Mouse (Mus musculus) neural tube, embryonic 11.5 days (tissue): ENCODE data around the gene Rnf212b. TPM values are rescaled to one million over a fixed set of nuclear protein-coding genes. Genes with fewer than 3 reads are reported as not detected.

Source experiments
- ATAC-seq: fragments of 200-750 bp; cut with Nextera tagmentation; 2 replicates; pipeline ENCODE4 v1.8.0; 2017; ENCODE audit warnings: moderate number of reproducible peaks, mild to moderate bottlenecking, moderate TSS enrichment, moderate library complexity; ENCODE audit not compliant: insufficient read depth, low FRiP score, low TSS enrichment
- DNase-seq: peaks from one replicate; pipeline ENCODE4 v3.0.0-alpha.2; 2015; ENCODE audit warnings: low spot score
- H3K27ac ChIP-seq: fragments of 300-500 bp; sonication (generic); 2 replicates; pipeline ENCODE4 v1.5.1; 2014; ENCODE audit warnings: low read depth, mild to moderate bottlenecking, low read length
- H3K27me3 ChIP-seq: fragments of 300-500 bp; sonication (generic); 2 replicates; pipeline ENCODE4 v1.6.1; 2014; ENCODE audit warnings: mild to moderate bottlenecking, low read length, mixed read lengths; ENCODE audit not compliant: control insufficient read depth, insufficient read depth
- H3K36me3 ChIP-seq: fragments of 300-500 bp; sonication (generic); 2 replicates; pipeline ENCODE4 v1.6.1; 2014; ENCODE audit warnings: mild to moderate bottlenecking, low read length, moderate library complexity, mixed read lengths; ENCODE audit not compliant: control insufficient read depth, insufficient read depth
- H3K4me1 ChIP-seq: fragments of 300-500 bp; sonication (generic); 2 replicates; pipeline ENCODE4 v1.6.1; 2014; ENCODE audit warnings: low read length, mixed read lengths; ENCODE audit not compliant: control insufficient read depth, insufficient read depth
- H3K4me2 ChIP-seq: fragments of 300-500 bp; sonication (generic); 2 replicates; pipeline ENCODE4 v1.6.1; 2014; ENCODE audit warnings: low read depth, mild to moderate bottlenecking, moderate library complexity
- H3K4me3 ChIP-seq: fragments of 300-500 bp; sonication (generic); 2 replicates; pipeline ENCODE4 v1.5.1; 2014; ENCODE audit warnings: low read depth, low read length
- H3K9ac ChIP-seq: fragments of 300-500 bp; sonication (generic); 2 replicates; pipeline ENCODE4 v1.6.1; 2014; ENCODE audit warnings: mild to moderate bottlenecking, low read length
- H3K9me3 ChIP-seq: fragments of 300-500 bp; sonication (generic); 2 replicates; pipeline ENCODE4 v1.6.1; 2016; ENCODE audit warnings: low read length; ENCODE audit not compliant: control insufficient read depth
- WGBS: fragments of 180-500 bp; shearing (Covaris S2); extraction: QIAGEN DNeasy Blood & Tissue Kit; methylation state at CpG from one replicate; pipeline ENCODE4 v1.1.7; 2014; 5-methylcytosine and 5-hydroxymethylcytosine counted together
- polyA plus RNA-seq: library from polyadenylated mRNA; unstranded; fragments of >200 nt; fragmentation: Nextera tagmentation; extraction: Ambion mirVana; gene quantifications from 2 replicates; pipeline ENCODE4 v1.2.1, GENCODE M21; 2014

Rnf212b gene
- polyA plus RNA-seq, 1 experiment from 2014 or later: not detected

- Histone ChIP-seq H3K9me3 (no peaks in the 10 kb centered on the region), H3K27ac (no peak overlapping the region), H3K9ac (no peak overlapping the region), H3K4me1 (no peaks in the 10 kb centered on the region), H3K36me3 (no peaks in the 10 kb centered on the region), H3K4me2 (no peak overlapping the region), H3K27me3 (no peaks in the 10 kb centered on the region), H3K4me3 (no peak overlapping the region)
- 73% methylated on average over 6 of the region's 6 CpGs for WGBS
- ATAC-seq (no peak), DNase-seq (no peak)
These were observed 21.8 kb upstream of the Rnf212b start for GRCm38 (mm10) chr14:54792166-54792565.

GRCm38 (mm10) chr14:54793351-54793750 is 20.6 kb upstream of the Rnf212b start:
- H3K36me3 ChIP-seq: no peaks in the 10 kb centered on the region
- H3K4me2 ChIP-seq: no peak overlapping the region
- H3K27me3 ChIP-seq: no peaks in the 10 kb centered on the region
- no peaks in the 10 kb centered on the region for H3K9me3 ChIP-seq
- ATAC-seq: no peak
- no peak overlapping the region for H3K4me3 ChIP-seq
- H3K27ac ChIP-seq: no peak overlapping the region
- no peak overlapping the region for H3K9ac ChIP-seq
- no peak for DNase-seq
- WGBS: 80% methylated on average over 1 of the region's 1 CpGs
- H3K4me1 ChIP-seq: no peaks in the 10 kb centered on the region

DNA sequence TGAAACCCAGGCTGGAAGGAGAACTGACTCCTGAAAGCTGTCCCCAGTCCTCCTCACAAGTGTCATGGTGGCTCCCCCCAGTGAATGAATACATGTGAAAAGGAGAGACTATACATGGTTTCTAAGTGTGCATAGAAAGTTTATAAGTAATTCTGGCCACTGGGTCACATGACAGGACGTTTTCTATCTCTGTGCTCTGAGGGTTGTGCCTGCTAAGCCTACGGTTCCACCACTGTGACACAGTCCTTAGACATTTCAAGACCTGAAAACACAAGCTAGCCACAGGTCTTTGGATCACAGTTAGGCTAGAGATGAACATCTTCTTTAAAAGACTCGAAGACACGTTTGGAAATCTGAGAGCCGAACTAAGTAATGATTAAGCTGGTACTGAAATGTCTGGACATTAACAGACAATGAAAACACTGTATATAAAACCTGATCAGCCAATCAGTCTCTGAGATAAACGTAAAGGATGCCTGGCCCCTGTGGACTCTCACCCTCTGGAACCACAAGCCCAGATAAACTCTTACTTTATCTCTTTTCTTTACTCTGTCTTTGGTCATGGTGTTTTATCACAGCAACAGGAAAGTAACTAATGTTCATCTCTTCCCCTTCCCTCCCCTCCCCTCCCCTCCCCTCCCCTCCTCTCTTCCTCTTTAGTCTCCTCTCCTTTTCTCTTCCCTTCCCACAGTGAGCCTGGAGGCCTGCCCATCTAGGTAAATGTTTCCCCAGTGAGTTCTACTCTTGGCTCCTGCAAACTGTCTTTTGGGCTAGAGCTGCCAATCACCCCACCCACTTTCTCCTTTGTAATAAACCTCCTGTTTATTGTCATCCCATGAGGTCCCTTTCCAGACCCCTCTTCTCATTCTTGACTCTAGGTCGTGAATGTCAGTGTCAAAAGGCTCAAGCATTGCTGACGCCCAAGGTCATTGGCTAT is 19.8 kb upstream of the Rnf212b start:
- no peak for ATAC-seq
- Histone ChIP-seq H3K36me3 (no peaks in the 10 kb centered on the region), H3K27me3 (no peaks in the 10 kb centered on the region), H3K27ac (no peak overlapping the region), H3K4me3 (no peak overlapping the region), H3K4me2 (no peak overlapping the region), H3K9ac (no peak overlapping the region; the same call in 1 of the 2 replicates), H3K9me3 (no peaks in the 10 kb centered on the region), H3K4me1 (no peaks in the 10 kb centered on the region)
- DNase-seq: no peak
- 77% methylated on average over 8 of the region's 8 CpGs for WGBS

DNA sequence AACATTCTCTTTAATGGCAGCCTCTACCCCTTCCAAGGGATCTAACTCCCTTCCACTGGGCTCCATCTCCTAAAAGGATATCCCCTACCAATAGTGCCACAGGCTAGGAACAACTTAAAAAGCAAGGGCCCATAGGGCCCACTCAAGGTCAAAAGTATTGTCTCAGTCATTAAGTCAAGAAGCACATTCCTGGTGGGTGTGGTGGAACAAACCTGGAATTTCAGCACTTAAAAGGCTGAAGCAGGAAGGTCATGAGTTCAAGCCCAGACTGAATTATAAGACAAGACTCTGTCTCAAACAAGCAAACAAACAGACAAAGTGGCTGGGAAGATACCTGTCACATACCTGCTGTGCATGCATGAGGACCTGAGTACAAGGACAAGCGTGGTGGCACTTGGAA is 18.0 kb upstream of the Rnf212b start:
- no peak overlapping the region for H3K9ac ChIP-seq
- H3K4me3 ChIP-seq: no peak overlapping the region
- H3K9me3 ChIP-seq: no peaks in the 10 kb centered on the region
- no peaks in the 10 kb centered on the region for H3K27me3 ChIP-seq
- no peaks in the 10 kb centered on the region for H3K36me3 ChIP-seq
- DNase-seq (no peak), ATAC-seq (no peak)
- no peaks in the 10 kb centered on the region for H3K4me1 ChIP-seq
- no peak overlapping the region for H3K27ac ChIP-seq
- 81% methylated on average over 1 of the region's 1 CpGs for WGBS
- no peak overlapping the region for H3K4me2 ChIP-seq

GRCm38 (mm10) chr14:54796760-54797159 is 17.2 kb upstream of the Rnf212b start:
- 93% methylated on average over 15 of the region's 15 CpGs for WGBS
- H3K27me3 ChIP-seq: no peaks in the 10 kb centered on the region

DNA sequence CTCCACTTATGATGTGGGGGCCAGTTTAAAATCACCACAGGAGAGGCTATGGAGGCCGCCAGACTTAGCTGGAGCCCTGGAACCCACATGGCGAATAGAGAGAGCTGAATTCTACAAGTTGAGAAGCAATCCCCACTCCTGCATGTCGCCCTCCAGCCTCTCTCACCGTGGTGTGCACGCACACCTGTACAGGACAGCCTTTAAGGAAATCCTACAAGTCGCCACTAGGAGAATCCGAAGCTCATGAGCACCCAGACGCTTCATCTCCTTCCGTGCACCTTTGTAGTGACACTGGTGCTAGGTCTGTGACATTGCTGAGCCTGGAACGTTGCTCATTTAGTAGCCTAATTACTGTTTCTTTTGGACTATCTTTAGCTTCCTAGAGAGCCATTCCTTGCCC is 14.3 kb upstream of the Rnf212b start:
- ATAC-seq (no peak), DNase-seq (no peak)
- Histone ChIP-seq H3K36me3 (no peaks in the 10 kb centered on the region), H3K27me3 (no peaks in the 10 kb centered on the region), H3K9ac (no peak overlapping the region), H3K4me2 (no peak overlapping the region), H3K4me3 (no peak overlapping the region), H3K4me1 (no peaks in the 10 kb centered on the region), H3K9me3 (no peaks in the 10 kb centered on the region), H3K27ac (no peak overlapping the region)
- 55% methylated on average over 10 of the region's 10 CpGs for WGBS

More at GRCm38 (mm10) chr14:54796760-54797159, 17.2 kb upstream of the Rnf212b start:
- Histone ChIP-seq H3K9me3 (no peaks in the 10 kb centered on the region), H3K27ac (no peak overlapping the region), H3K4me3 (no peak overlapping the region), H3K4me1 (no peaks in the 10 kb centered on the region), H3K9ac (no peak overlapping the region), H3K36me3 (no peaks in the 10 kb centered on the region), H3K4me2 (no peak overlapping the region)
- ATAC-seq (no peak), DNase-seq (no peak)

GRCm38 (mm10) chr14:54802428-54802827 is 11.5 kb upstream of the Rnf212b start:
- 89% methylated on average over 4 of the region's 4 CpGs for WGBS
- no peak for DNase-seq

GRCm38 (mm10) chr14:54806124-54806523 is 7.8 kb upstream of the Rnf212b start:
- Histone ChIP-seq H3K9ac (no peak overlapping the region), H3K4me1 (no peaks in the 10 kb centered on the region), H3K27ac (no peak overlapping the region), H3K9me3 (no peaks in the 10 kb centered on the region), H3K4me2 (no peak overlapping the region), H3K36me3 (no peaks in the 10 kb centered on the region), H3K27me3 (no peaks in the 10 kb centered on the region), H3K4me3 (no peak overlapping the region)
- 82% methylated on average over 4 of the region's 4 CpGs for WGBS
- DNase-seq (no peak), ATAC-seq (no peak)

More at GRCm38 (mm10) chr14:54802428-54802827, 11.5 kb upstream of the Rnf212b start:
- no peaks in the 10 kb centered on the region for H3K4me1 ChIP-seq
- H3K4me3 ChIP-seq: no peak overlapping the region
- H3K4me2 ChIP-seq: no peak overlapping the region
- ATAC-seq: no peak
- no peak overlapping the region for H3K9ac ChIP-seq
- no peak overlapping the region for H3K27ac ChIP-seq
- no peaks in the 10 kb centered on the region for H3K27me3 ChIP-seq
- no peaks in the 10 kb centered on the region for H3K36me3 ChIP-seq
- no peaks in the 10 kb centered on the region for H3K9me3 ChIP-seq
